Mouse (Mus musculus) retina, embryonic 14.5 days (tissue): Measurements from ENCODE around the gene Uck2.

Experiments used
- DNase-seq: peaks from one replicate; pipeline ENCODE4 v3.0.0-alpha.2; 2015; ENCODE audit warnings: low spot score

The Uck2 gene

DNA sequence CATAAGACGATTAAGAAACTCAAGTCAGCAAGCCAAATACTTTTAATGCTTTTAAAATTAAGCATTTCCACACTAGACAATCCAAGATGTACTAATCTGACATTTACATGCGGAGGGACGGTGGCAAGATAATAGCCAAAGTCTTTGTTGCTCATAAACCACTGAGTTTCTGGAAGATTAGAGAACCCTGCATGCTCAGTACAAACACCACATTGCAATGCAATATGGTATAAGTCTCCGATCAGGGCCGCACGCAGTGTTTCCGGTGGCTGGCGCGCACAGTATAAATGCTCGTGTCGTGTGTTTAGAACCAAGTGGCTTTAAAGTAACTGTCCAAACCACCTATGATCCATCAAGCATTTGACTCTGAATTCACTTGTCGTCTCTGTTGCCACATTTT is 31.5 kb downstream of the Uck2 start:
- DNase-seq, result no peak

GRCm38 (mm10) chr1:167249881-167250280 is 35.2 kb downstream of the Uck2 start:
- DNase-seq, result no peak

- DNase-seq, result no peak
Observed at GRCm38 (mm10) chr1:167249252-167249651, 35.9 kb downstream of the Uck2 start.

DNA sequence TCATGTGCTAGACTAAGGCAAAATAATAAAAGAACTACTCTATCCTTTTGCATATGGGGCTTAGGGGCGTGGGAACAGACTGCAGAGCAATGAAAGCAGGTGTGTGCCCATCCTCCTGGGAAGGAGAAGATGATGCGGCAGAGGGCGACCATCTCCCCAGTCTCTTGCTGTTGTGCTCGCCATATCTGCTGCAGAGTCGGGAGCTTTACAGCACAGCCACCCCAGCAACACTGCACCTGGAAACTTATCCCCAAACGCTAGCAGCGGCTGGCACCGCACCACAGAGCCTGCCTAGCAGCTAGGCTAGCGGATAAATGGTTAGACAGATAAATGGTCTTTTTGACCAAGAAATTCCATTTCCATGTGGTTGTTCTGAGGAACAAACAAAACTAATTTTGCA is 37.2 kb downstream of the Uck2 start:
- DNase-seq, result no peak

- no peak for DNase-seq
Observed at GRCm38 (mm10) chr1:167246976-167247375, 38.1 kb downstream of the Uck2 start.

DNA sequence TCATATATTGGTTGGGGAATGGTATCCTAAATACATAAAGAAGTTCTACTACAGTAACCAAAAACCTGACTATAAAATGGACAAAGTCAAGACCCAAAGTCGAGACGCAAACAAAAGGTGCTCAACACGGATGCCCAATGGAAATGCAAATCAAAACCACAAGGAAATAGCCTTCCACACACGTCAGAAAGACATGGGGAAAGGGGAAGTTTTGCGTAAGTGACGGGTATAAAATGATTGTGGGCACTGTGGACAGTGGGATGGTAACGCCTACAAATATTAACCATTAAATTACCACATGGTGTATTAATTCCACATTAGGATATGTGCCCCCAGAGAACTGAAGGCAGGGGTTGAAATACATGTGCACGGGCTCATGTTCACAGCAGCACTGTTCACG is 38.8 kb downstream of the Uck2 start:
- no peak for DNase-seq

DNA sequence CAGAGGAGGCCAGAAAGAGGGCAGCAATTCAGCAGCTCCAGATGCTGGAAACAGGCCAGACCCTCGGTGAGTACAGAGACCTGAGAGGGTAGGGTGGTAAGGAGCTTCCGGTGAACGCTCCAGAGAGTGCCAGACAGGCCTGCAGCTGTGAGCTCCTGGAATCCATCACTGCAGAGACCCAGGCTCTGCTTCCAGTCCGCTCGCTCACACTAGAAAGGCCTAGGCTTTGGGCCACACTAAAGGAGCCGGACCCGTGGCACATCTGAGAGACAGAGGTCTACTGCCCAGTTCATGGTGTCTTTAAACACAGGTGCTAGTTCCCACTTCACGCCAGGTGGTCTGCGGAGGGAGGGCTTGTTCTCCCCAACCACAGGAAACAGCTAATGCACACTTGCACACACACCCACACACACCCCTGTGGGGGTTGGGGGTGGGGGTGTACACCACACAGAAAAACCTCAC is 39.9 kb downstream of the Uck2 start:
- DNase-seq, result no peak

GRCm38 (mm10) chr1:167242191-167242681 is 42.9 kb downstream of the Uck2 start:
- DNase-seq, result peak; percentile 13

- DNase-seq, result no peak
Observed at GRCm38 (mm10) chr1:167241487-167241886, 43.6 kb downstream of the Uck2 start.

DNA sequence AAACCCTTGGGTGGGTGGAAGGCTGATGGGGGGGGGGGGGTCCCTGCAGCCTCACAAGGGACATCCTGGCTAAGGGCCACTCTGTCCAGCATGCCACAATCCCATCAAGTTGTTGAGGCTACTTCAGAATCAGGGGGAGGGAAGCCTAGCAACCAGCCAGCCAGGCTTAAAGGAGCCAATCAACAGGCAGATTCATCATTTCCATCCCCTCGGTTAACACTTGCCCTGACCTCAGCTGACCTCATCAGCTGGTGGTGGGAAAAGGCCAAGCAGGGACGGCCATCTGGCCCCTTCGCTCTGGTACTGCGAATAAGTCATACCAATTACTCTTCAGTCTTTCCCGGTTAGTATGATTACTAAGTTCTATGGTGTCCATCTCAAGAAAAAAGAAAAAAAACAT is 44.8 kb downstream of the Uck2 start:
- DNase-seq, result peak; percentile 65

GRCm38 (mm10) chr1:167239916-167240315 is 45.2 kb downstream of the Uck2 start:
- peak; percentile 23 for DNase-seq

GRCm38 (mm10) chr1:167237798-167238197 is 47.3 kb downstream of the Uck2 start:
- no peak for DNase-seq

GRCm38 (mm10) chr1:167236790-167237189 is 48.3 kb downstream of the Uck2 start:
- DNase-seq, result no peak

GRCm38 (mm10) chr1:167234344-167234743 is 50.8 kb downstream of the Uck2 start:
- no peak for DNase-seq

GRCm38 (mm10) chr1:167232918-167233317 is 52.2 kb downstream of the Uck2 start:
- no peak for DNase-seq

- peak; percentile 36 for DNase-seq
Observed at GRCm38 (mm10) chr1:167231612-167232283, 53.4 kb downstream of the Uck2 start.

GRCm38 (mm10) chr1:167230930-167231611 is 54.0 kb downstream of the Uck2 start:
- no peak for DNase-seq

GRCm38 (mm10) chr1:167222382-167223010 is 62.6 kb downstream of the Uck2 start:
- DNase-seq, result no peak

DNA sequence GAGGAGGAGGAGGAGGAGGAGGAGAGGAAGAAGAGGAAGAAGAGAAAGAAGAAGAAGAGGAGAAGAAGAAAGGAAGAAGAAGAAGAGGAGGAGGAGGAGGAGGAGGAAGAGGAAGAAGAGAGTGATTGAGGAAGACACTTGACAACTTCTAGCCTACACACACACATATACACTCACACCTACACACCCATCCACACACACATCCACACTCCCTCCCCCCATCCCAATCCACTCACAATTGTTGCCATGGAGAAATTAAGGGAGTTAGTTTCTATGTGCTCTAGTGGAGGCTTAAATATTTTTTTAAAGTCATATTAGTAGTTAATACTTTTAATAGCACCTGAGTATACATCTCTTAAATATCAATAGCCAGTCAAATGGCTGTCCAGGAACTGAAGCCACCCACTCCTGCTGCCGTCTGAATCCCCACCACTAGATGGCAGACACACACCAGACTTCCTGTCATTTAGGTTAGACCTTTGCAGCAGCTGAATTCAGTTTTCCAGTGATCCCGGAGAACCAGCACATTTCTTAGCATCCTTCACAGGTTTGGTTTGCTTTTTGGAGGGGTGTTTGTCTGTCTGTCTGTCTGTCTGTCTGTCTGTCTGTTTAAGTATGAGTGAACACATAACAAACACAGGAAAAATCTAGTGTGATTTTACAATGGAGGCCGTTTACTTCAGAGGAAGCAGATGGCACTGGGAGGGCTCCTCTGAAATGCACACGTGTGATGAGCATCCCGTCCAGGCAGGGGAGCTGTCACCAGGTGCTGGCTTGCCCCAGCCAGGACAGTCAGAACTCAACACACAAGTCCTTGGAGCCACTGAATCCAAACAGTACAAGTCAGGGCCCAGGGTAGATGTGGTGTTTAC is 64.6 kb downstream of the Uck2 start:
- DNase-seq, result peak; percentile 92

GRCm38 (mm10) chr1:167215460-167215859 is 69.7 kb downstream of the Uck2 start:
- no peak for DNase-seq

DNA sequence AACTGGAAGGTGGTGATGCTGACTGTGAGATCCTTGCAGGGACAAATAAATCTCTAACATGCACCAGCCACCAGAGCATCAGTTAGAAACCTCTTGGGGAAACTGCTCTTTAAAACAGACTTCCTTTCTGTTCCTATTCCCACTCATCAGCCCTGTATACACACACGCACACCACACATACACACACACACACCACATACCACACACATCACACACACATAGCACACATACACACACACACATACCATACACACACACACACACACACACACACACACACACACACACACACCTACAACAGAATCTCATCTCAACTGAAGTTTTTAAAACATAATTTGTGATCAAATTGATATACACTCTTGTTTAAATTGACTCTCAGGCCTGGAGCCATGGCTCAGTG is 72.4 kb downstream of the Uck2 start:
- DNase-seq, result no peak

- DNase-seq, result peak; percentile 85
Observed at GRCm38 (mm10) chr1:167211979-167212614, 73.0 kb downstream of the Uck2 start.
